Mouse (Mus musculus) kidney, postnatal 0 days (tissue): ENCODE data around the gene Ddx27. TPM values are rescaled to one million over a fixed set of nuclear protein-coding genes. Genes with fewer than 3 reads are reported as not detected.
A peak's percentile ranks its signal among the peaks of the same experiment; 100 is the strongest.

Experiments
- ATAC-seq: fragments of 200-750 bp; cut with Nextera tagmentation; replicated peaks from 2 replicates; pipeline ENCODE4 v1.8.0; 2017; ENCODE audit warnings: low read depth, moderate number of reproducible peaks, moderate TSS enrichment, moderate library complexity; ENCODE audit not compliant: low FRiP score
- DNase-seq: peaks from one replicate; pipeline ENCODE4 v3.0.0-alpha.2; 2016; ENCODE audit warnings: low spot score
- H3K27ac ChIP-seq: fragments of 300-500 bp; sonication (generic); 2 replicates; pipeline ENCODE4 v1.5.1; 2014; ENCODE audit warnings: mild to moderate bottlenecking
- H3K27me3 ChIP-seq: fragments of 300-500 bp; sonication (generic); 2 replicates; pipeline ENCODE4 v1.6.1; 2014; ENCODE audit warnings: low read length, mixed read lengths; ENCODE audit not compliant: insufficient read depth
- H3K36me3 ChIP-seq: fragments of 300-500 bp; sonication (generic); 2 replicates; pipeline ENCODE4 v1.6.1; 2014; ENCODE audit warnings: low read length, mixed read lengths; ENCODE audit not compliant: insufficient read depth
- H3K4me1 ChIP-seq: fragments of 300-500 bp; sonication (generic); replicated peaks from 2 replicates; pipeline ENCODE4 v1.6.1; 2014; ENCODE audit warnings: antibody characterized with exemption, low read length, mixed read lengths; ENCODE audit not compliant: insufficient read depth
- H3K4me2 ChIP-seq: fragments of 300-500 bp; sonication (generic); 2 replicates; pipeline ENCODE4 v1.6.1; 2014; ENCODE audit warnings: mild to moderate bottlenecking, low read length, moderate library complexity, mixed read lengths
- H3K4me3 ChIP-seq: fragments of 300-500 bp; sonication (generic); replicated peaks from 2 replicates; pipeline ENCODE4 v1.5.1; 2014; ENCODE audit warnings: low read depth, low read length
- H3K9ac ChIP-seq: fragments of 300-500 bp; sonication (generic); 2 replicates; pipeline ENCODE4 v1.6.1; 2014; ENCODE audit warnings: low read depth, low read length
- H3K9me3 ChIP-seq: fragments of 300-500 bp; sonication (generic); replicated peaks from 2 replicates; pipeline ENCODE4 v1.6.1; 2016; ENCODE audit warnings: low read length, inconsistent platforms, mixed read lengths
- CTCF ChIP-seq: IDR thresholded peaks from 2 replicates; pipeline ENCODE4 v1.5.1; 2016; ENCODE audit warnings: antibody characterized with exemption, low read depth, mild to moderate bottlenecking, moderate library complexity
- WGBS: fragments of 180-500 bp; shearing (Covaris S2); extraction: QIAGEN DNeasy Blood & Tissue Kit; methylation state at CpG from one replicate; pipeline ENCODE4 v1.1.7; 2014; 5-methylcytosine and 5-hydroxymethylcytosine counted together
- polyA plus RNA-seq: library from polyadenylated mRNA; unstranded; fragments of >200 nt; fragmentation: Nextera tagmentation; extraction: Ambion mirVana; gene quantifications from 2 replicates; pipeline ENCODE4 v1.2.1, GENCODE M21; 2015

The Ddx27 gene
- polyA plus RNA-seq, 1 experiment from 2014 or later: 33.3 TPM

DNA sequence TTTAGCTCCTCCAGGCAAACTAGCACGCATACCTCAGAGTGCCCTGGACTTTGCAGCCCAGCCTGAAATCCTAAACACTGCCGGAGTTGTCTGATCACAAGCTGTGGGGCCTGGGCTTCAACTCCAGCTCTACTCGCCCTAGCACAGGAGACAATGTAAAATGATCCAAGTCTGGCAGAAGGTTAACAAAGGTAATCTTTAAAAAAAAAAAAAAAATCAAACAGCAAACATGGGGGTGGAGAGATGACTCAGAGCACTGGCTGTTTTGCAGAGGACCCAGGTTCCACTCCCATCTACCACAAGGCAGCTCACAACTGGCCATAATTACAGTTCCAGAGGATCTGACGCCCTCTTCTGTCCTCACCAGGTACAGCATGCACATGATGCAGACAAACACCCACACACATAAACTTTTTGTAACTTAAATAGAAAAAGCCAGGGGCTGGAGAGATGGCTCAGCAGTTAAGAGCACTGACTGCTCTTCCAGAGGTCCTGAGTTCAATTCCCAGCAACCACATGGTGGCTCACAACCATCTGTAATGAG lies 31.6 kb upstream of the Ddx27 start:
- ATAC-seq (no peak), DNase-seq (no peak)
- Histone ChIP-seq H3K9ac (no peak overlapping the region), H3K4me3 (no peak overlapping the region), H3K4me2 (no peak overlapping the region), H3K27ac (no peak overlapping the region), H3K9me3 (no peaks in the 10 kb centered on the region), H3K27me3 (no peaks in the 10 kb centered on the region), H3K36me3 (no peaks in the 10 kb centered on the region), H3K4me1 (no peaks in the 10 kb centered on the region)
- TF ChIP-seq CTCF: peak; percentile 16; the same call in 1 of the 2 replicates
- 72% methylated on average over 4 of the region's 4 CpGs for WGBS

DNA sequence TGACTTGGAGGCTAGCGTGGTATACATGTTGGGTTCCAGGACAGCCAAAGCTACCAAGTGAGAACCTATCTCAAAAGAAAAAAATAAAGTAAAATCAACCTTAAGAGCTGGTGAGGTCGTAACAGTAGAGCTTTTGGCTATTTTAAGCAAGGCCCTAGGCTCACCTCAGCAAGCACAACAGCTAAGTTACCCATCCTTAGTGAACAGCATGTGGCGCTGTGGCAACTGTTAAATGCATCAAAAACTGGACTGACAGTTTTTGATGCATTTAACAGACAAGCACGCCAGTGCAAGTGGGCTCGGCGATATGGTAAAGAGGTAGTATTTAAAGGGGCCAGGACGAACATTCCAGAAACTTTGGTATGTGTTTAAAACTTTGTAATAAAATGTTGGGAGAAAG lies 24.1 kb upstream of the Ddx27 start:
- DNase-seq (no peak), ATAC-seq (no peak)
- Histone ChIP-seq H3K4me1 (peaks cover 20% of the 10 kb centered on the region; the same call in 1 of the 2 replicates), H3K4me3 (no peak overlapping the region), H3K36me3 (no peaks in the 10 kb centered on the region), H3K27ac (no peak overlapping the region), H3K9me3 (no peaks in the 10 kb centered on the region), H3K9ac (no peak overlapping the region), H3K4me2 (no peak overlapping the region), H3K27me3 (no peaks in the 10 kb centered on the region)
- 68% methylated on average over 7 of the region's 7 CpGs for WGBS
- TF ChIP-seq CTCF: peak; percentile 30; the same call in 1 of the 2 replicates

DNA sequence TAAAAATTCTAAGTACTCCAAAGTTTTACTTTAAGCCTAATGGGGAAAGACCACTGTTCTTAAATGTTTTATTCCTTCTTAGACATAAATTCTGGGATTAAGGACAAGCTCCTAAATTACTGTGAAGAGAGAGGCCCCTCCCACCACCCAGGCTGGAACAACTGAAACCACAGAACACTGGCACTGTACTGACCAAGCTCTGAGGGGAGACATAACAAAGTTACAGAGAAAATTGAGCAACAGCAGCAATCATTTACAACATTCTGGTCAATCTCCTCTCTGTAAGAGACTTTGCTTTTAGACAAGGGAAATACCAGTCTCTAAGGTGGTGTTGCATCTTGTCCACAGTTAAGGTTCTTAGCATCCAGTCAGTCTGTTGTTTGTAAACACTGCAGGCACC lies 23.0 kb upstream of the Ddx27 start:
- ATAC-seq (no peak), DNase-seq (peak; percentile 46)
- Histone ChIP-seq H3K27ac (no peak overlapping the region), H3K9me3 (no peaks in the 10 kb centered on the region), H3K4me3 (no peak overlapping the region), H3K4me1 (peaks cover 20% of the 10 kb centered on the region; the same call in 1 of the 2 replicates), H3K9ac (no peak overlapping the region), H3K4me2 (no peak overlapping the region), H3K27me3 (no peaks in the 10 kb centered on the region), H3K36me3 (no peaks in the 10 kb centered on the region)
- TF ChIP-seq CTCF: no peak

DNA sequence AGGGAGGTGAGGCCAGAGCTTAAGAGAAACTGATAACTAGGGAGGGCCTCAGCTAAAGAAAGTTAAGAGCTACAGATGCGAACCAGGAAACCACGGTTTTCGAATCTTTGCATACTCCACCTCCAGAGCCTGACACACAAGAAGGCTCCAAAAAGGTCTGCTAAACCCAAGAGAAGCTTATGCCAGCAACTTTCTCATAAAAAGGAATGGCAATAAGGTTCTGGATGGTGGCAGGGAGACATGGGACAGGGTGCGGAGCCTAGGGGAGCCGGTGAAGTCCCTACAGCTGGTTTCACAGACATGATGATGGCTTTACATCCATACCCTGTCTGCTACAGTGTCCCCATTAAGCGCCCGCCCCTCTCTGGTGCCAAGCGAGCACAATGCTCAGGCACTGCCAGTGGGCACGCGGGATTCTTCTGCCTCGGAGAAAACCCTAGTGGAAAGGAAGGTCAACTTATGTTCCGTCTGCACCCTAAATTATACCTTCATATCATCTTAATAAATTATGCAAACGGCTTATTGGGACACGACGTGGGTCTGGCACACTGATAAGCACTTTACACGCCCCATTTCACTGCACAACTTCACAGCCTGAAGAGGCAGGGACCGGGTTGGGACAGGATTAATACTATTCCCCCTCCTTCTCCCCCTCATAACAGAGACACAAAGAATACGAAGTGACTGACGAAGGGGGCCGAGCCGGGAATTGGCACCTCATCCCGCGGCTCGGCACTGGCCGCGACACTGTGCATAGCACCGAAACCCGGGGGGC lies 19.8 kb upstream of the Ddx27 start:
- no peak for TF ChIP-seq CTCF
- no peaks in the 10 kb centered on the region for H3K9me3 ChIP-seq
- H3K36me3 ChIP-seq: no peaks in the 10 kb centered on the region
- DNase-seq (peak; percentile 46), ATAC-seq (no peak)
- peak overlapping the region; percentile 81 for H3K4me3 ChIP-seq
- H3K27me3 ChIP-seq: no peaks in the 10 kb centered on the region
- peaks cover 20% of the 10 kb centered on the region; the same call in 1 of the 2 replicates for H3K4me1 ChIP-seq
- under 1% methylated on average over 28 of the region's 28 CpGs for WGBS
- H3K9ac ChIP-seq: peak overlapping the region; percentile 92
- peak overlapping the region; percentile 87 for H3K4me2 ChIP-seq
- H3K27ac ChIP-seq: peak overlapping the region; percentile 95

DNA sequence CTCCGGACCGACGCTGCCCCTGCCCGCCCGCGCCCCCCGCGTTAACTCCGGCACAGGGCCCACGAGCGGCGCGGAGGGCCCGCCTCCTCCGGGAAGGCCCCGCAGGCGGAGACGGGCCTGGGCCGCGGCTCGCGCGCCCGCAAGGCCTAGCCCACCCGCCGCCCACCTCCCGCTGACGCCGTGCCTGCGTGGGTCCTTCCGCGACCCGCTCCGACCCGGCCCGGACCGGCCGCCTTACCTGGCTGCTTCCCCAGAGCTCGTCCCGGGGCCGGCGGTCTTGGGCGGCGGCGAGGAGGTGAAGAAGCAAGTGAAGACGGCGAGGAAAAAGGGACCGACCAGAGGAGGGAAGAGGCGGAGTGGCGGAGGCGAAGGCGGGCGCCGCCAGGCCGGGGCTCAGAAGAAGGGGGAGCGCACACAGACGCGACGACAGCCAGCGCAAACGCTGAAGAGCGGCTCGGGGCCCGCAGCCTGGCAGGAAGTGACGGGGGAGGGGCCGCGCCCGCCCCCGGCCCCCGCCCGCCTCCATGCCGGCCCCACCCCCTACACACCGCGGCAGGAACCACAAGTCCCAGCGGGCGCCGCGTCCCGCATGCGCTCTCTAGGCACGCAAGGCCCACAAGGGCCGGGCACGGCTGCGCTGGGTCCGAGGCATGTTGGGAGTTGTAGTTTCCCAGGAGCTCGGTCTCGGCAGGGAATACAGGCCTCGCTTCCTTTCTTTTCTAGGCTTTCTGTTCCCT lies 19.0 kb upstream of the Ddx27 start, which contains the start of gene Stau1:
Gene Stau1, minus strand, starts transcription at position 504 of the 737 bp plus-strand sequence.
- DNase-seq: peak; percentile 98
- Histone ChIP-seq H3K4me3 (peak within 1 kb of the TSS; percentile 81), H3K36me3 (no peaks in the 10 kb centered on the region), H3K9ac (peak within 1 kb of the TSS; percentile 92), H3K4me2 (peak within 1 kb of the TSS; percentile 87), H3K27me3 (no peaks in the 10 kb centered on the region), H3K4me1 (peaks cover 20% of the 10 kb centered on the region; the same call in 1 of the 2 replicates), H3K27ac (peak within 1 kb of the TSS; percentile 95), H3K9me3 (no peaks in the 10 kb centered on the region)
- peak; percentile 99 for ATAC-seq
- WGBS: under 1% methylated on average over 87 of the region's 88 CpGs
- 0 out of 2 replicates have a peak, but pooled peaks have one; percentile 3 for TF ChIP-seq CTCF

DNA sequence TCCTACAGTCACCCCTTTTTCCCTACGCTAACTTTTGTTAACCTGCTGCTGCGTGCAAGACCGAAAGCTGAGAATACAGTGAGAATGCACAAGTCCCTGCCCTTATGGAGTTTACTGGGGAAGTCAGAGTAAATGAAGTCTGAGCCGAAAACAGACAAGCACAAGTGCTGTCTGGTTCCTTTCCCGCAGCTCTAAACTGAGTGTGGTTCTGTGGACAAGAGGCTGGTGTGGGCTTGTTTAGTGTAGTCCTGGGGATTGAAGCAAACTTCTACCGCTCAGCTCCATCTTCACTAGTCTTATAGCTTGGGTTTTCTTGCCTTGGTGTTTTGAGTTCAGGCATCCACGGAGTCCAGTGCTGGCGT lies 18.5 kb upstream of the Ddx27 start:
- Histone ChIP-seq H3K4me1 (peaks cover 20% of the 10 kb centered on the region; the same call in 1 of the 2 replicates), H3K4me3 (0 out of 2 replicates have a peak overlapping the region, but pooled peaks have one; percentile 13), H3K27me3 (no peaks in the 10 kb centered on the region), H3K4me2 (peak overlapping the region; percentile 44), H3K27ac (peak overlapping the region; percentile 77), H3K36me3 (no peaks in the 10 kb centered on the region), H3K9me3 (no peaks in the 10 kb centered on the region), H3K9ac (peak overlapping the region; percentile 44)
- DNase-seq: no peak
- TF ChIP-seq CTCF: no peak
- ATAC-seq: peak; percentile 25
- 28% methylated on average over 8 of the region's 8 CpGs for WGBS
